Mouse (Mus musculus): ENCODE results near the gene Boll.

Gene Boll

DNA sequence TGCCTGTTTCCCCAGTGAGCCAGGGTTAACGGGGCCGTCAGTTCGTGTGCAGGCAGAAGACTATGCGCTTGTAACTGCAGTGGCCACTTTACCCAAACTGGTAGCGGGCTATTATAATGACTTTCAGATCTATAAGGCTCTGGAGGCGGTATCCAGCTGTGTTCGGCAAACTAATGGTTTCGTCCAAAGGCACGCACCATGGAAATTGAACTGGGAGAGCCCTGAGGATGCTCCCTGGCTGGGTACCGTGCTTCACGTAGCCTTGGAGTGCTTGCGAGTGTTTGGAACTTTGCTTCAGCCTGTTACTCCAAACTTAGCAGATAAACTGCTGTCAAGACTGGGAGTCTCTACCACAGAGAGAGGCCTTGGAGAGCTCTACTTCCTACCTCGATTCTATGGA is 124.8 kb downstream of the Boll start:
- no peak for DNase-seq (ENCODE audit: low spot score in 2 of 2)

DNA sequence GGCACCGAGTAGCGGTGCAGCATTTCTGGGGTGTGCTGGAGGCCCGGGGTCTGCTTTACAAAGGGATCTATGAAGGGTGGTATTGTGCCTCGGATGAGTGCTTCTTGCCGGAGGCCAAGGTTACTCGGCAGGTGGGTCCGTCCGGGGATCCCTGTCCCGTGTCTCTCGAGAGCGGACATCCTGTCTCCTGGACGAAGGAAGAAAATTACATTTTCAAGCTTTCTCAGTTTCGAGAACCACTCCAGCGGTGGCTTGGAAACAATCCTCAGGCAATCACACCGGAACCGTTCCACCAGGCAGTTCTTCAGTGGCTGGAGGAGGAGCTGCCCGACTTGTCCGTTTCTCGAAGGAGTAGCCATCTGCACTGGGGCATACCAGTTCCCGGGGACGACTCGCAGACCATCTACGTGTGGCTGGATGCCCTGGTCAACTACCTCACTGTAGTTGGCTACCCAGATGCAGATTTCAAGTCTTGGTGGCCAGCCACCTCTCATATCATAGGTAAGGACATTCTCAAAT is 125.6 kb downstream of the Boll start:
- no peak for DNase-seq (ENCODE audit: low spot score in 2 of 2)

DNA sequence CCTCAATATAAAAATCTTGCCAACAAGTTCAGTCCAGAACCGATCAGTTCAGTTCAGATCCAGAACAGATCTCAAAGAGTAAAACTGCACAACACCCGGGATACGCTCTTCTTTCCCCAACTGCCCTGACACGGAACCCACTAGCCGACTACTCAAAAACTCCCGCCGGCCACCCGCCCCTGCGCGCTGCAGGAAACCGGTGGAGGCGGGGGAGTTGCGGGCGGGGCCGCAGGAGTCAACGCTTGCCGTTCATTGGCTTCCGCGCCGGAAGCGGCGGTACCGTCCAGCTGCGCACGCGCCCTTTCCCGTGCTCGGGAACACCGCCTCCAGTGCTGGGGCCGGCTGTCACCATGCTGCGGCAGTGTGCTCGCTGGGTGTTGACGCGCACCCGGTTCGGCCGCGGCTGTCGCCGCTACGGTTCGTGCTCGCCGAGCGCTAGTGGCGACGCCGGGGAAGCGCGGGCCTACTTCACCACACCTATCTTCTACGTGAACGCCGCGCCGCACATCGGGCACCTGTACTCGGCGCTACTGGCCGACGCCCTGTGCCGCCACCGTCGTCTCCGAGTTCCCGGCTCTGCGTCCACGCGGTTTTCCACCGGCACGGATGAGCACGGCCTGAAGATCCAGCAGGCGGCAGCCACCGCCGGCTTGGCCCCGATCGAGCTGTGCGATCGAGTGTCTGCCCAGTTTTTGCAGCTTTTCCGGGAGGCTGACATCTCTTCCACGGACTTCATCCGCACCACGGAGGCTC is 126.2 kb downstream of the Boll start, which contains the start of gene Mars2:
TSS of gene Mars2 (plus strand) at position 288 of the 753 bp plus-strand sequence.
- peak; percentile 86 to 92 for DNase-seq (ENCODE audit: low spot score in 2 of 2)

DNA sequence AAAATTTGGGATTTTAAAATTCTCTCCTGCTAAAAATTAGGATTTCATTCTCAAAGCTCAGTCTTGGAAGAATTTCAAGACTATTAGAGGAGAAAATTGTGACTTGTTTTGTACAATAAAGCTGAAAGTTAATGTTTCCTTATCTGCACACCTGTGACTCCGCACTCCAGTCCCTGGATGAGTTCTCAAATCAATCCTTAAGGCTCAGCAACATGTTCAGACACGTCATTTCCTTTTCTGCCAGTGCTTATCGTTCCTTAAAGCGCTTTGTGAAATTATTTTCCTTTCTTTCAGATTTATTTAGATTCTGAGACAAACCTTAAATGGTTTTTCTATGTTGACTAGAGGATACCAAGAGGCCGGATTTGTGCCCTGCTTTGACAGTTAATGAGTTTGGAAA is 126.8 kb downstream of the Boll start:
- no peak for DNase-seq (ENCODE audit: low spot score in 2 of 2)

DNA sequence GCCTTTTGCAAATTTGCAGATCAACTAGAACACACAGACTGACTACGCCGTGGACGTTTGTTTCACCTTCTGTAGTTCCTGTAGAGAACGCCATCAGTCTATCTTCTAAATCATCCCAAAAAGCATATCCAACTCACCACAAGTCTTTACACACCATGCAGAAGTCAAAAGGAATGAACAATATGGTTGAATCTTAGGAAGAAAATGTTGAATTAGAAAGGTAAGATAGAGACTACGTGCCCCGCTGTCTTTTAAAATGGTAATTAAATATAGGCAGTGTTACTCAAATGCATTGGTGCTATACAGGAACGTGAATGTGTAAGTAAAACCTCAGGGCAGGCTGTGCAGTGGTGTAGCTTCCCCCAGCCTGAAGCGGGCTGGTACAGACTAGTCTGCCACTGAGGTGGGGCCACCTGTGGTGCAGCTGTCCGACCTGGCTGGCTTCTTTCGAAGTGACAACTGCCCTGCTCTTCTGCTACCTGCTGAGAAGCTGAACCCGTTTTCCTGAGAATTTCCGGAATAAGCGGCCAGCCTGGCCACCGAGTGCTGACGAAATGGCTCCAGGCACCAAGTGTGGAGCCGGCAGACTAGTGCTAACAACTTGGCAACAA is 128.3 kb downstream of the Boll start:
- peak; percentile 11 to 17 for DNase-seq (ENCODE audit: low spot score in 2 of 2)

DNA sequence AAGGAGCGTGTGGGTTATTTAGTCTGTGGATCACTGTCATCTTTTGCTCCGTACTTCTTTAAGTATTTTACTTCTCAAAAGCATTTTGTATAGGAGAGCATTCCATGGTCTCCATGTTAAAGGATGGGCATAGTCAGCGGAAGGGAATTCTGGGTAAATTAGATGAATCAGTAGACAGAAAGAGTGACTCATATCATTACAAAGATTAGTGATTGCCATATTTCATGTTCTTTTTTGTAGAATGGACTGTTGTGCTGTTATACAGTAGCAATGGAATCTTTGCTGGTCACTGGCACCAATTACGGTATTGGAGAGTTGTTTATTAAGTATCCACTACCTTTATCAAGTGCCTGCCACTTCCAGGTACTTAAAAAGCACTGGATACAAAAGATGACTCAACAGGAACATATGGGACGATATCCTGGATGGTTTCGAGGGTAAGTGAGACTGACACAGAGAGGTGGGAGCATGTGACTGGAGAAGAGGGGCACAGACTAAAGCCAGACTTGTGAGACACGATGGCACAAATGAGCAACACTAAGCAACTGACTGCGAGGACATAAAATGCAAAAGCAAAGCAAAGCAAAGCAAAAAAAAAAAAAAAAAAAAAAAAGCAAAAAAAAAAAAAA is 134.9 kb downstream of the Boll start:
- DNase-seq (ENCODE audit: low spot score in 2 of 2), result no peak

DNA sequence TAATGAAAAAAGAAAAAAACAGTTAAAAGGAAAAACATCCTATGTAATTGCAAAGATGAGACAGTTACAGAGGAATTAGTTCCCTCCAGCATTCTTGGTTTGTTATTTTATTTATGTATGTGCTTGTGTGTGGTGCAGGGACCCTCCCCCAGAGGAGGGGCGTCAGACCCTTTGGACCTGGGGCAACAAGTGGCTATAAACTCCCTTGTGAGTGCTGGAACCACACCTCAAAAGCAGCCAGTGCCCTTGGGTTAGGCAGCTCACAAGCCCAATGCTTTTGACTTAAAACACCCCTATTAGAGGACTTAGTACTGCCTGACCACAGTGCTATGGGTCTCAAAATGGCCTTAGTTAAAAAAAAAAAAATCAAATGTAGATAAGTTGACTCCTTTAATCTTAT is 135.9 kb downstream of the Boll start:
- DNase-seq (ENCODE audit: low spot score in 2 of 2), result no peak

DNA sequence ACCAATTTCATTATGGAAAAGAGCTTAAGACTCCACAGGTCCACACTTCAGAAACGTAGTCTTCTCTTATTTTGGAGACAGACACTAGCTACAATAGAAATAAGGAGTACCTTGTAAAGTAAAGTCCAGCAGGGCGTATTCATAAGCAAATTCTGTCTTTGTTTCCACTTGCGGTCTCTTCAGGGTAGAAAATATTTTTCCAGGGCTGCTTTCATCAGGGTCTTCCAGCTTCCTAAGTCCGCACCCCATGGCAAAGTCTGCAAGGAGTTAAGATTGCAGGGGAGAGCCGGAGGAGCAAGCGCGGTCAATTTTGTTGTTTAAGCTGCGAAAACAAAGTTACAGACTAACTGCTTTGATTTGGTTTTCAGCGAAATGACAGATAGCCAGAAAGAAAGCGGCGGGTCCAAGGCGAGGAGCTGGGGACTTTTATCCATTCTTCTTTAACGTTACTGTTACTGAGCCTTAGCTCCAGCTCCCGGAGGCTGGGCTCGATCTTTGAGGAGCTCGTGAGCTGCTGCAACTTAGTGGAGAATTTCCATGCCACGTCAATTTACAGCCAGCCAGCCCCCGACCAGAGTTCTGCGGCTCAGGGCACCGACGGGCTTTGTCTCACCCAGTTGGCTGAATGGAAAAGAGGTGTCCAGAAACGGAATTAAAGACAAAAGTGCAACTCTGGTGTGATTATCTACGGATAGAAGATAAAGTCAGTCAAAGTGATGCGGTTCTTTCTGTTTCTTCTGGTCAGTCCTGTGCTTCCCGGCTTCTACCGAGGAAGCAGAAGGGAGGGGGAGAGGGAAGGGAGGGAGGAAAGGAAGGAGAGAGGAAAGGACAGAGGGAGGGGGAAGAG is 137.0 kb downstream of the Boll start, which contains the start of gene Rftn2:
TSS of gene Rftn2 (minus strand) at position 772 of the 847 bp plus-strand sequence.
- DNase-seq (ENCODE audit: low spot score in 2 of 2), result peak; percentile 10 to 46

DNA sequence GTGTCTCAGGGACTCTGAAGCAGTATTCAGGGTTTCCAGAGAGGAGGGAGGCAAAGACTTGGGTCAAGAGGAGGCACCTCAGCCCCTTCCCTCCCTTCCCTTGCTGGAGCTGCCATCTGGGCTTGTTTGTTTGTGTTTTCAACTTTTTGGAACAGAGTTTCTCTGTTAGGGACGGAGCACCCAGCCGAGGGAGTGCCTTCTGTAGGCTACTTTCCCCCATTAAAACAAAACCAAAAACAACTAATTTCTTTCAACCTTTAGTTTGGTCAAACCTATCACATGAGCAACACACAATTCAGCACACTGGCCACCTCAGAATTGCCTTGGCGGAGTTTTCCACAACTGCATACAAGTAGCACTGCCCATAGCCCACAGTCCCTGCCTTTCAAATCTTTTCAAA is 137.9 kb downstream of the Boll start:
- no peak for DNase-seq (ENCODE audit: low spot score in 2 of 2)

DNA sequence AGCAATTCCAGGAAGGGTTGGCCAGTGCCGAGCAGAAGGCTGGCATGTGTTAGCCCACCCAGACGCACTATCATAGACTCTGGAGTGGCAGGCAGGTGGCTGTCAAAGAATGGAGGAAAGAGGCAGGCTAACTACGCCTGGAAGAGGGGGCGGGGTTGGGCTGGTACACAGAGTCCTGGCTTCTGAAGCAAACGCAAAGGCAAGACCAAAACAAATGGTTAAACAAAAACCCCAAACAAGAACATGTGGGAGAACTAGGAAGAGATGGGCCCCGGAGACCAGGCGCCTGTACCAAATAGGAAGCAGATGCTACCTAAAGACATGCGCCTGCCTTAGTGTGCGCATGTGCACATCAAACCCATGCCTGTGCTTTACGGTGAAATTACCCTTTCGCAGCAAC is 139.2 kb downstream of the Boll start:
- DNase-seq (ENCODE audit: low spot score in 2 of 2), result no peak

DNA sequence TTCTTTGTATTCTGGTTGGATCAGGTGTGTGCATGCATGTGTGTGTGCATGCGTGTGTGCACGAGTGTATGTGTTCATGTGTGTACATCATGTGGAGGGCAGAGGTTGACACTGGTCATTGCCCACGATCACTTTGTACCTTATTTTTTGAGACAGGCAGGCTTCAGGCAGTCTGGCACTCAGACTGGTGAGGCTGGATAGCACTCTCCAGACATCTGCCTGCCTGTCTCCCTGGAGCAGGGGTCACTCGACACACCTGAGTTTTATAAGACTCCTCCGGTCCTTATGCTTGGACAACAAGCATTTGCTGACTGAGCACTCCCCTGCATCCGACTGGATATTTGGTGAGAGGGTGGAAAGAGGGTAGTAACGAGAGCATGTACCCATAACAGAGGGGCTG is 140.2 kb downstream of the Boll start:
- no peak for DNase-seq (ENCODE audit: low spot score in 2 of 2)

DNA sequence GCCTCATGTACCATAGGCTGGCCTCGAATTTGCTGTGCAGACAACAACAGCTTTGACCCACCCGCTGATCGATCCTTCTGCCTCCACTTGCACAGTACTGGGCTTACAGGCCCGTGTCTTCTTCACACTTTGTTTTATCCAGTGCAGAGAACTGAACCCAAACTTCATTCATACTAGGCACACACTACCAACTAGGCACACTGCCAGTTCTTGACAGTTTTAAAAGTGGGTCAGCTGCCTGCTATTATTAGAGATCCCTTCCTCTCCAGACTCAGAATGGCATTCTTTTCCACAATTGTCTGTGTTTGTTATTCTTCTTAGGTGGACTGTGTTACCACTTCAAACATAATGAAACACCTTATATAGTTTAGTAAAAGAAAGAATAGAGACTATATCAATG is 141.9 kb downstream of the Boll start:
- no peak for DNase-seq (ENCODE audit: low spot score in 2 of 2)

DNA sequence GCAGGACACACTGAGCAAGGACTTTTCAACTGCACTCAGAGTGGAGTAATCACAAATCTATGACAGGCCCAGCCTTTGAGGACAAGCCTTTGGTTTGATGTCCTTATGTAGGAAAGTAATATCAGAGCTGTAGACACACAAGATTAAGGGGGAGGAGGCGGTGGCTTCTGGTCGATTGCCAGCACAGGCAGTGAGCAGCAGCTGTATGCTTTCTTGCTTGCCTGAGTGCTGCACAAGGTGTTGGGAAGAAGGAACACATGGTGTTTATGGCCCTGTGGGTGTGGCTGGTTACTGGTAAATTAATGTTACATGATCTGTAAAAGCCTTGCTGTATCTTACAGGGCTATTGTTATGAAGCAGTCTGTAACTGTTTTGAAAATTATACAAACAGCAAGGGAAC is 146.1 kb downstream of the Boll start:
- peak in 1 of 2 experiments; percentile 33 for DNase-seq (ENCODE audit: low spot score in 2 of 2)

DNA sequence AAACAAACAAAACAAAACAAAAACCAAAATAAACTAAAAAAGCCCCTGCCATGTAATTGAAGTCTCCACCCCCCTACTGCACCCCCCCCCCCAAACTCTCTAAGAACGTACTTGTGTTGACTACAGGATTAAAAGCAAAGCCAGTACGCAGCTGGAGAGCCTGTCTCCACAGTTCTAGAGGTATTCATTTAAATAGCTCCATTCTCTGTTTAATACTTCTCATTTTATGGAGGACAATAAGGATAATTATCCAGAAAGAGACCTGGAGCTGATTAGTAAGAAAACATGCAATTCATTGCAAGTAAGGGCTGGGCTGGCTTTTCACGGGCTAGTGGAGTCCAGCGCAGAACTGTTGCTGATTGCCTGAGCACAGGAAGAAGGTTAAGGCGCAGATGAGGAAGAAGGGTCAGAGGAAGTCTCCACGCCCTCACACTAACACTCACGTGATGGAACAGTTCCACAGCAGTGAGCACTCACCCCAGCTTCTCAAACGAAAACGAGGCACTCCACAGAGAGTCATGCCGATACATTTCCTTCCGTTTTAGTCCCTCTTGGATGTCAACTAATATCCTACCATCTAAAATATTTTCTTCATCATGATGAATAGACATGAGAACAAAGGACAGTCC is 148.0 kb downstream of the Boll start:
- no peak for DNase-seq (ENCODE audit: low spot score in 2 of 2)

DNA sequence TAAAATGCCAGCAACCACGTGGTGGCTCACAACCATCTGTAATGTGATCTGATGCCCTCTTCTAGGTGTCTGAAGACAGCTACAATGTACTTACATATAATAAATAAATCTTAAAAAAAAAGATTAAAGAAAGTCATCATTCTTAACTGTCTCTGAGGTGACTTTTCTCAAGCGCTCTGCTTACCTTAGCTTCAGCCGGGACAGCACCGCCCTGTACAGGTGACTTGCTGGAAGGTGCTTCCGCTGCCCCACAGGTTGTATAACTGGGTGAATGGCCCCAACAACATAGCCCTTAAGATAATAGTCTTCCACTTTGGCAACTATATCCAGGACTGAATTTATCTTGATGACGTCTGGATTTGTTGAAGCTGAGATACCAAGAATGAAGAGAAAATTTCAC is 149.3 kb downstream of the Boll start:
- DNase-seq (ENCODE audit: low spot score in 2 of 2), result no peak

DNA sequence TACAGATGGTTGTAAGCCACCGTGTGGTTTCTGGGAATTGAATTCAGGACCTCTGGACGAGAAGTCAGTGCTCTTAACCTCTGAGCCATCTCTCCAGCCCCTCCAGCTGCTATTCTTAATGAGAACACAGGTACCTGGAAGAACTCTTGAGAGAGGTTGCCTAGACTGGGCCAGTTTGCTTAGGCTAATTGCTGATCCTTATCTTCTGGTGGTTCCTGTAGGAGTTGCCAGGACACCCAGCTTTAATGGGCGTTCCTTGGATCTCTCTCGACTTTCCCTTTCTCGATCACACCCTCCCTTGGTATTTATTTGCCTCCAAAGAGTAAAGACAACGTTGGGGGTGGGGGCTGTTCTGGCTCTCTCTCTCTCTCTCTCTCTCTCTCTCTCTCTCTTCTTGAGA is 149.8 kb downstream of the Boll start:
- no peak for DNase-seq (ENCODE audit: low spot score in 2 of 2)

DNA sequence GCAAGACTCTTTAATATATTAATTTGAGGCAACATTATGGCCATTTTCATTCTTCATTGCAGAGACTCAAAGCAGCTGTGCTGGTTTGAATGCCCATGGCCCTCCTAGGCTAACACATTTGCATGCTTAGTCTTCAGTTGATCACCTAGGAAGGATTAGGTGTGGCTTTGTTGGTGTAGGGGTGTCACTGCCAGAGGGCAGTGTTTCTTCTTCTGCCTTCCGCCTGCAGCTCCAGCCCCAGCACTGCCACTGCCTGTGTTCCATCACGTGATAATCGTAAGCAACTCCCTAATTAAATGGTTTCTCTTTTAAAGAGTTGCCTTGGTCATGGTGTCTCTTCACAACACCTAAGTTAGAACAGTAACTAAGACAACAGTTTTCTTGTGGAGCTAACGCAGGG is 150.5 kb downstream of the Boll start:
- no peak for DNase-seq (ENCODE audit: low spot score in 2 of 2)

DNA sequence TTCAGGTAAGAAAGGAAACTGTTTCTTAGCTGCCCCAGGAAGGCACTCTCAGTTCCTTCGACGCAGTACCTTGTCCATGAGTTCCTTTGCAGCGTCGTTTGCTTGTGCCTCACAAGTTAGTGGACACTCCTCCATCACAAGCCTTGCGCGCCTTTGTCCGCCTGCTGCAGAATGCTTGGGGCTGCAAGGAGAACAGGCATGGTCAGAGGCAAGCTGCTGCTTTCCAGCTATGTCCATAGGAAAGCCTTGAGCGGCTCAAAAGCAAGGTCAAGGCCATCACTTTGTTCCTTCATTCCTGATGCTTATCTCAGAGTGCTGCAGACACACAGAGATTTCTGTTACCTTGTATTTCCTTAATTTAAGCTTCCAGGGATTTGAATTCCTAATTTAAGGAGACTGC is 152.2 kb downstream of the Boll start:
- no peak for DNase-seq (ENCODE audit: low spot score in 2 of 2)

DNA sequence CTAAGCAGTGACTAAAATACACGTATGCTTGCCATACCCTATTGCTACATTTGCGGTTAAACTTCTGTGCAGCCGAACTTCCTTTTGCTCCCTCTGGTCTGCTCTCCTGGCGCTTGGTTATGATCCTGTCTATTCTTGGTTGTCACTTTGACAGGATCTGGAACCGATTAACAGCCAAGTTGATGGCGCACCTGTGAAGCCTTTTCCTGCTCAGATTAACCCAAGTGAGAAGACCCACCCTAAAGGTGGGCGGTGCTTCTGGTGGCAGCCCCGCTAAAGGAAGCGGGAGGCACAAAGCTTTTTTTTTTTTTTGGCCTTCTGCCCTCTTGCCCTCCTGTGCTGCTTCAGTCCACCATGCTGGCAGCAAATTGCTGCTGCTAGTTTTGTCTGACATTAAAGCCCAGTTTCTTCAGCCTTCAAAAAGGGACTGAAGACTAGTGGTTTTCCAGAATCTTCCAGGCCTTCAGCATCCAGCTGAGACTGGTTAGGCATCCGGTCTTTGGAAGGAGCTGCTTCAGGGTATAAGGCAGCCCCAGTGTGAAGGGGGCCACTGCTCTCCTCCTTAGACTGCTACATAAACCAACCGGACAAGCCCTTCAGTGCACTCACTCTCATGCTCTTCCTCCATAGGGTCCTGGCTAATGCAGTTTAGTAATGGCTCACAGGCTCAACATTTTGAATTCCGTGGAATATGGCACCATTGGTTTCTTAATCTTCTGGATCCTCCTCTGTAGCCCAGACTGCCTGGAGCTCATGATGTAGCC is 152.9 kb downstream of the Boll start:
- no peak for DNase-seq (ENCODE audit: low spot score in 2 of 2)

DNA sequence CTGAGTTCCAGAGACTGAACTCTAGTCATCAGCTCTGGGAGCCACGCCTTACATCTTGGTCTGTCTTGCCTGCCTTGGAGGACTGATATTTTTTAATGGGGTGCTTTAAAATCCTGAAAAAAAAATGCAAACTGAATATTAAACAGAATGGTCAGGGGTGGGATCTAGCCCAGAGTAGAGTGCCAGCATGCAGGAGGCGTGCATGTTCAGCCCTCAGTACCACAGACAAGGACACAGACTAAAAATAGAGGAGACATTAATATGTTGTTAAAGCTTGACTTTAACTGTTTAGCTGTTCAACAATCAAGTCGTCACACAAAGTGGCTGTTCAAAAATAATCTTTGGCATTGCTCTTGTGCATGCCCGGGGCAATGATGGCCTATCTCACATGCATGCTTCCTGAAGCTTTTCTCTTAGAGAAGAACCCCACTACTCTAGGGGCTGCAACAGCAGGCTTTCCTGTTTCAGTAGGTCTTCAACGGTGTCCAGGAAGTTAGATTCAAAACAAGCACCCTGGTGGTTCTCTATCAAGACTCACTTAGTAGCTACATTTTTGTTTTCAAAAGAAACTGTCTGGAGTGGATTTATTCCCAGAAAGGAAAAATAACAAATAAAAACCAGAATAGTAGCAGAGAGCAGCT is 154.6 kb downstream of the Boll start:
- no peak for DNase-seq (ENCODE audit: low spot score in 2 of 2)
